Mouse (Mus musculus) liver, adult 2 months (tissue): Measurements from ENCODE around the gene Hs1bp3.

Source experiments
- CTCF ChIP-seq: fragments of 200-500 bp; IDR thresholded peaks from 2 replicates; pipeline ENCODE4 v1.5.1; 2011; ENCODE audit warnings: low read depth, low read length, control low read depth
- POLR2A ChIP-seq: fragments of 200-500 bp; IDR thresholded peaks from 2 replicates; pipeline ENCODE4 v1.6.1; 2011; ENCODE audit warnings: low read length, control low read depth; ENCODE audit not compliant: insufficient read depth; ENCODE audit errors: extremely low read depth

DNA sequence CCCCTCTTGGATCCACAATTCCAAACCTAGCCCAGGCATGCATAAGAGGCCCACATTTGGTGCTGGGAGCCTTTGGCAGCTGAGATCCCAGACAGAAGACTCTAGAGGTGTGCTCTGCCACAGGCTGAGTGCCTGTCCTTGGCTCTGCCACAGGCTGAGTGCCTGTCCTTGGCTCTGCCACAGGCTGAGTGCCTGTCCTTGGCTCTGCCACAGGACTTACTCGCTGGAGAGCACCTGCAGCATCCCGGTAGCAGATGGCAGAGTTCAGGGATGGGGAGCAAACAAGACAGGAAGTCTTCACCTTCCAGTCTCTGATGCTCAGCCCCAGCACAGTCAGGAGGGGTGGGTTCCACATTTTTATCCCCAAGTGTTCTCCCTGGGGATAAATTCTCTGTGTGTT lies 8.0 kb upstream of the Hs1bp3 start:
- no peak for TF ChIP-seq CTCF
- no peak for TF ChIP-seq POLR2A
